Mouse (Mus musculus) CH12.LX (cell line): ENCODE results near the gene Parp12. TPM values are rescaled to one million over a fixed set of nuclear protein-coding genes. Genes with fewer than 3 reads are reported as not detected.

ENCODE experiments used
- DNase-seq: peaks from one replicate; pipeline ENCODE4 v3.0.0-alpha.2; 2013; ENCODE audit errors: extremely low read depth
- H3K27ac ChIP-seq: 2 replicates; pipeline ENCODE4 v1.5.1; 2012; ENCODE audit warnings: low read depth, mild to moderate bottlenecking, control low read depth, moderate library complexity; ENCODE audit not compliant: insufficient read depth
- H3K27me3 ChIP-seq: replicated peaks from 2 replicates; pipeline ENCODE3; 2012; ENCODE audit warnings: inconsistent platforms
- H3K36me3 ChIP-seq, 2 experiments: replicated peaks in 1 of 2; 2 replicates each; pipeline versions ENCODE3 to v1.6.1; 2012; ENCODE audit warnings: inconsistent platforms in 1 of 2, low read length in 1 of 2, mild to moderate bottlenecking in 1 of 2, mixed read lengths in 1 of 2, moderate library complexity in 1 of 2; ENCODE audit not compliant: control insufficient read depth in 1 of 2, insufficient read depth in 1 of 2
- H3K4me1 ChIP-seq, 2 experiments: 2 replicates each; pipeline ENCODE4 v1.6.1; 2012; ENCODE audit warnings: inconsistent platforms in 1 of 2, moderate library complexity in 1 of 2; ENCODE audit not compliant: insufficient read depth in 2 of 2, control insufficient read depth in 1 of 2
- H3K4me2 ChIP-seq: 2 replicates; pipeline ENCODE4 v1.6.1; 2012; ENCODE audit warnings: low read depth, mild to moderate bottlenecking, control low read depth; ENCODE audit not compliant: poor library complexity, insufficient read depth, severe bottlenecking
- H3K4me3 ChIP-seq, 3 experiments: fragments of 150-350 bp in 1 of 3; sonication (generic) in 1 of 3; replicated peaks in 1 of 3; 2 replicates each; pipeline versions ENCODE3 to v1.5.1; 2011 to 2012; ENCODE audit warnings: low read depth in 2 of 3, low read length in 2 of 3, mild to moderate bottlenecking in 2 of 3, moderate library complexity in 2 of 3, control low read depth in 1 of 3, improper control_type of control experiment in 1 of 3, inconsistent platforms in 1 of 3, mixed read lengths in 1 of 3; ENCODE audit not compliant: poor library complexity in 1 of 3
- H3K79me2 ChIP-seq: replicated peaks from 2 replicates; pipeline ENCODE4 v1.6.1; 2012; ENCODE audit warnings: mild to moderate bottlenecking, moderate library complexity; ENCODE audit not compliant: control insufficient read depth, poor library complexity, insufficient read depth, severe bottlenecking; ENCODE audit errors: extremely low read depth
- H3K9ac ChIP-seq: 2 replicates; pipeline ENCODE4 v1.6.1; 2012; ENCODE audit warnings: low read depth, mild to moderate bottlenecking, control low read depth, moderate library complexity; ENCODE audit not compliant: insufficient read depth
- H3K9me3 ChIP-seq: replicated peaks from 2 replicates; pipeline ENCODE3; 2012; ENCODE audit warnings: low read length, inconsistent platforms, mixed read lengths
- BHLHE40 ChIP-seq: IDR thresholded peaks from 2 replicates; pipeline ENCODE4 v1.6.1; 2011; ENCODE audit warnings: mild to moderate bottlenecking, low read depth, low read length, improper control_type of control experiment
- CHD2 ChIP-seq: IDR thresholded peaks from 2 replicates; pipeline ENCODE4 v1.6.1; 2011; ENCODE audit warnings: low read length, improper control_type of control experiment
- CTCF ChIP-seq, 2 experiments: IDR thresholded peaks in 1 of 2; conservative IDR thresholded peaks in 1 of 2; 2 replicates each; pipeline ENCODE4 v1.5.1; 2011 to 2012; ENCODE audit warnings: low read depth in 2 of 2, low read length in 2 of 2, improper control_type of control experiment in 1 of 2, inconsistent platforms in 1 of 2, mild to moderate bottlenecking in 1 of 2, moderate library complexity in 1 of 2
- ELF1 ChIP-seq: IDR thresholded peaks from 2 replicates; pipeline ENCODE4 v1.6.1; 2014; ENCODE audit warnings: low read depth, mild to moderate bottlenecking, inconsistent platforms, low read length, improper control_type of control experiment
- HCFC1 ChIP-seq: IDR thresholded peaks from 2 replicates; pipeline ENCODE4 v1.6.1; 2012; ENCODE audit warnings: low read depth, mild to moderate bottlenecking, inconsistent platforms, low read length, improper control_type of control experiment
- IRF4 ChIP-seq: IDR thresholded peaks from 2 replicates; pipeline ENCODE4 v1.6.1; 2014; ENCODE audit warnings: low read depth, mild to moderate bottlenecking, inconsistent platforms, low read length, improper control_type of control experiment
- MAX ChIP-seq: IDR thresholded peaks from 2 replicates; pipeline ENCODE4 v1.6.1; 2011; ENCODE audit warnings: low read length, improper control_type of control experiment
- MEF2A ChIP-seq: IDR thresholded peaks from 2 replicates; pipeline ENCODE4 v1.6.1; 2014; ENCODE audit warnings: low read depth, mild to moderate bottlenecking, inconsistent platforms, low read length, improper control_type of control experiment, borderline replicate concordance
- MXI1 ChIP-seq: IDR thresholded peaks from 2 replicates; pipeline ENCODE4 v1.6.1; 2011; ENCODE audit warnings: mild to moderate bottlenecking, low read depth, low read length, improper control_type of control experiment
- NRF1 ChIP-seq: IDR thresholded peaks from 2 replicates; pipeline ENCODE4 v1.6.1; 2014; ENCODE audit warnings: low read depth, mild to moderate bottlenecking, inconsistent platforms, low read length, improper control_type of control experiment, moderate library complexity
- PAX5 ChIP-seq: IDR thresholded peaks from 2 replicates; pipeline ENCODE4 v1.6.1; 2012; ENCODE audit warnings: low read length, inconsistent platforms, mixed read lengths
- POLR2AphosphoS2 ChIP-seq: IDR thresholded peaks from 2 replicates; pipeline ENCODE4 v1.6.1; 2011; ENCODE audit warnings: low read depth, low read length, improper control_type of control experiment
- USF2 ChIP-seq: conservative IDR thresholded peaks from 2 replicates; pipeline ENCODE4 v1.6.1; 2011; ENCODE audit warnings: low read depth, low read length, improper control_type of control experiment
- dilution Hi-C: fragments of 300-500 bp; cut with MboI; formaldehyde crosslinking; loops from 2 replicates; pipeline ENCODE4 v1.14.3; 2020; ENCODE audit warnings: low sequenced_read_pairs; ENCODE audit not compliant: extremely low pct_unique_long_range_greater_than_20kb, extremely low pct_ligation_motif_present
- in situ Hi-C: fragments of 300-500 bp; cut with MboI; formaldehyde crosslinking; loops from 3 replicates; pipeline ENCODE4 v1.14.3; 2019; ENCODE audit warnings: low sequenced_read_pairs, low pct_ligation_motif_present, low pct_unique_long_range_greater_than_20kb, mixed read lengths
- polyA plus RNA-seq: library from polyadenylated mRNA; unstranded; fragments of >175 nt; gene quantifications from 2 replicates; pipeline ENCODE4 v1.2.1, GENCODE M21; 2012; ENCODE audit warnings: low read depth; ENCODE audit not compliant: insufficient read length
- total RNA-seq, 2 experiments: library from RNA; depleted of rRNA; stranded (reverse); fragments of 300-350 nt in 1 of 2; fragments of >200 nt in 1 of 2; gene quantifications; 2 replicates each; pipeline ENCODE4 v1.2.3; 2012 to 2014

Gene Parp12
- total and polyA plus RNA-seq, 3 experiments, result 0.04 TPM; not detected in 2

DNA sequence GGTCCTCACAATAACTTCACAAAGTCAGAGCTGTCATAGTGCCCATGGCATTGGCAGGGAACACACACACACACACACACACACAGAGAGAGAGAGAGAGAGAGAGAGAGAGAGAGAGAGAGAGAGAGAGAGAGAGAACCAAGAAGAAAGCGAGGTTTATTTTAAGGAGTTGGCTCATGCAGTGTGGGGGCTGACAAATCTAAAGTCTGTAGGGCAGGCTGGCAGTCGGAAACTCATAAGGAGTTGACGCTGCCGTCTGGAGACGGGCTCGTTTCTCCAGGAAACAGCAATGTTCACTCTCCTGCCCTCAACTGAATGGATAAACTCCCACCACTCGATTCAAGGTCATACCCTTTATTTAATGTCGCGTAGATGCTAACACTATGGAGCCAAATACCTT, 77.7 kb downstream of the Parp12 start:
- no peak overlapping the region for H3K9ac ChIP-seq
- H3K4me2 ChIP-seq, result no peak overlapping the region
- no peak for TF ChIP-seq USF2
- TF ChIP-seq HCFC1, result no peak
- no peak for TF ChIP-seq IRF4
- TF ChIP-seq POLR2AphosphoS2, result no peak
- no peak for TF ChIP-seq PAX5
- TF ChIP-seq MEF2A, result no peak
- no peak for TF ChIP-seq CTCF (conservative IDR thresholded peaks at IDR 0.05 in 1 of 2, IDR thresholded peaks at IDR 0.05 in 1 of 2; ENCODE audit: low read depth in 2 of 2, low read length in 2 of 2)
- no peak for TF ChIP-seq MXI1
- TF ChIP-seq BHLHE40, result no peak
- no peak for TF ChIP-seq MAX
- no peak for TF ChIP-seq NRF1
- no peak for TF ChIP-seq CHD2
- no peak for TF ChIP-seq ELF1
- no peak overlapping the region for H3K27ac ChIP-seq
- dilution Hi-C loops, result no loop called here
- no peaks in the 10 kb centered on the region for H3K36me3 ChIP-seq
- no peak overlapping the region for H3K4me3 ChIP-seq
- in situ Hi-C loops, result no loop called here
- DNase-seq, result no peak
- peaks cover 0 to 5% of the 10 kb centered on the region in 2 experiments; a peak in 1 of 4 replicates for H3K4me1 ChIP-seq
- no peaks in the 10 kb centered on the region for H3K79me2 ChIP-seq
- no peaks in the 10 kb centered on the region for H3K9me3 ChIP-seq
- H3K27me3 ChIP-seq, result no peaks in the 10 kb centered on the region

Other genes with a start within 250 kb of the Parp12 start
- gene Tbxas1, start 242.9 kb downstream of the Parp12 start, total RNA-seq (2012; rRNA removed), result not detected in 2 replicates
- not detected in 2 replicates for gene Tbxas1, start 242.9 kb downstream of the Parp12 start, total RNA-seq (2014; rRNA removed)
- not detected in 2 replicates for gene Tbxas1, start 242.9 kb downstream of the Parp12 start, polyA plus RNA-seq
- gene Hipk2, start 242.2 kb downstream of the Parp12 start, total RNA-seq (2012; rRNA removed), result 1.8 and 2.6 TPM in 2 replicates
- gene Hipk2, start 242.2 kb downstream of the Parp12 start, total RNA-seq (2014; rRNA removed), result 1.6 and 1.8 TPM in 2 replicates
- gene Hipk2, start 242.2 kb downstream of the Parp12 start, polyA plus RNA-seq, result 4.2 and 5.3 TPM in 2 replicates
- gene Kdm7a, start 88.4 kb upstream of the Parp12 start, total RNA-seq (2012; rRNA removed), result 1.0 and 1.7 TPM in 2 replicates
- gene Kdm7a, start 88.4 kb upstream of the Parp12 start, total RNA-seq (2014; rRNA removed), result 2.1 TPM in 2 replicates
- 1.6 TPM in 2 replicates for gene Kdm7a, start 88.4 kb upstream of the Parp12 start, polyA plus RNA-seq